ENCODE assay signal across 8 mouse cellular contexts in the genomic region with DNA sequence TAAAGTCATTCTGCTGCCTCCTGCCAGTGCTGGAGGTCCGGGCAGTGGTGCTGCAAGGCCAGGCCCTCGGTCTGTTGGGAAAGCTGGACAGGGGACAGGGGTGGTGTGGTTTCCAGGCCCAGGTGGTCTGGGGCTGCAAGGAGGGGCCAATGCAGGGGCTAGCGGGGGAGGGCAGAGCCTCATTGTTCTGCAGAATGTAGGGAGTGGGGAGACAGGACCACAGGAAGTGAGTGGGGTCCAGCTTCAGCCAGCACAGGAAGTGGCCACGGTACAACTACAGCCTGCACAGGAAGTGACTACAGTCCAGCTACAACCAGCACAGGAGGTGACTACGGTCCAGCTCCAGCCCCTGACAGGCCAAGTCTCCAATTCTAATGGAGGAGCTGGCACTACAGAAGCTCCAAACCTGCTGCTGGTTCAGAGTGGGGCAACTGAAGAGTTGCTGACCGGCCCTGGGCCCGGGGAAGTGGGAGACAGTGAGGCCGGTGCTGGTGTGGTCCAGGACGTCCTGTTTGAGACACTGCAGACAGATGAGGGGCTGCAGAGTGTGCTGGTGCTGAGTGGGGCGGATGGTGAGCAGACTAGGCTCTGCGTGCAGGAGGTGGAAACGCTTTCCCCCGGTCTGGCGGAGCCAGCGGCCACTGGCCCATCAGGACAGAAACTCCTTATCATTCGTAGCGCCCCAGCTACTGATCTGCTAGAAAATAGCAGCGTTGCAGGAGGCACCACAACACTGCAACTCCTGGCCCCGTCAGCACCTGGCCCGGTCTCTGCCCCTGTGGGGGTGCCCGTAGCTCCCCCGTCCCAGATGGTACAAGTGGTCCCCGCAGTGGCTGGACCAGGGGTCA. TPM values are rescaled to one million over a fixed set of nuclear protein-coding genes. Genes with fewer than 3 reads are reported as not detected.
DNase-seq lines count a peak whose midpoint lies in the region; ATAC-seq lines count a peak whose summit lies in the region.
"Had no signal": no experiment of that assay in that cellular context is flagged by ENCODE, and none has a peak within 500 bp of the region (broad histone marks: within the 10 kb centered on the region; RNA-seq: fewer than 3 reads in every experiment).

No protein-coding gene starts in this region.

- peak overlapping the region; percentile 73 for H3K27ac ChIP-seq in heart, embryonic 12.5 days (ENCODE audit: poor library complexity, severe bottlenecking)
- peak overlapping the region; percentile 91 for H3K27ac ChIP-seq in limb, embryonic 15.5 days

- H3K4me3 ChIP-seq in megakaryocyte, embryonic 14.5 days (replicated peaks): peak overlapping the region; percentile 81
- no peak overlapping the region for H3K4me3 ChIP-seq in heart, embryonic 12.5 days
- no peak overlapping the region for H3K4me3 ChIP-seq in limb, embryonic 15.5 days

- H3K4me1 ChIP-seq in megakaryocyte, embryonic 14.5 days: peaks cover 80% of the 10 kb centered on the region
- peaks cover 64% of the 10 kb centered on the region for H3K4me1 ChIP-seq in heart, embryonic 12.5 days (replicated peaks)
- peaks cover 60% of the 10 kb centered on the region for H3K4me1 ChIP-seq in limb, embryonic 15.5 days

- H3K27me3 ChIP-seq in megakaryocyte, embryonic 14.5 days (replicated peaks): peaks cover 37% of the 10 kb centered on the region
- no peaks in the 10 kb centered on the region for H3K27me3 ChIP-seq in heart, embryonic 12.5 days (replicated peaks)
- no peaks in the 10 kb centered on the region for H3K27me3 ChIP-seq in limb, embryonic 15.5 days

- peak; percentile 34 for DNase-seq in yolk sac, embryonic 10.5 days (ENCODE audit: low spot score)
- no peak for DNase-seq in thymus, postnatal 4 days

- no peak; the same call in 1 of the 2 replicates for ATAC-seq in megakaryocyte, adult 5-6 weeks (ENCODE audit: poor library complexity, severe bottlenecking)
- ATAC-seq in heart, embryonic 12.5 days (ENCODE audit: insufficient number of reproducible peaks, low FRiP score): no peak
- ATAC-seq in limb, embryonic 15.5 days (ENCODE audit: insufficient number of reproducible peaks, low FRiP score, low TSS enrichment, low read depth): no peak
- ATAC-seq in monocyte, adult 5-6 weeks (replicated peaks; ENCODE audit: insufficient number of reproducible peaks, low FRiP score, low TSS enrichment, poor library complexity, severe bottlenecking): no peak

- peak overlapping the region; percentile 35 for H3K4me2 ChIP-seq in heart, embryonic 12.5 days
- no peak overlapping the region for H3K4me2 ChIP-seq in limb, embryonic 15.5 days

- WGBS in heart, embryonic 12.5 days: 34% methylated on average over 23 of the region's 23 CpGs
- 61% methylated on average over 23 of the region's 23 CpGs for WGBS in limb, embryonic 15.5 days

- peaks cover 51% of the 10 kb centered on the region for H3K36me3 ChIP-seq in megakaryocyte, embryonic 14.5 days (replicated peaks; ENCODE audit: low read length)
- H3K36me3 ChIP-seq in heart, embryonic 12.5 days: peaks cover 37% of the 10 kb centered on the region
- peaks cover 37% of the 10 kb centered on the region for H3K36me3 ChIP-seq in limb, embryonic 15.5 days

- H3K9me3 ChIP-seq in megakaryocyte, embryonic 14.5 days: peaks cover 5% of the 10 kb centered on the region; the same call in 1 of the 2 replicates
- no peaks in the 10 kb centered on the region for H3K9me3 ChIP-seq in heart, embryonic 12.5 days (replicated peaks)
- H3K9me3 ChIP-seq in limb, embryonic 15.5 days: no peaks in the 10 kb centered on the region

- peak overlapping the region; percentile 51 for H3K9ac ChIP-seq in heart, embryonic 12.5 days
- H3K9ac ChIP-seq in limb, embryonic 15.5 days: no peak overlapping the region

RNA-seq across cellular contexts. Expression of a gene that starts 0.6 kb away (rescaled TPM):
- 0.51 TPM in 1 of 2 replicates, not detected in the other for polyA plus RNA-seq in megakaryocyte, embryonic 14.5 days (2012; ENCODE audit: insufficient read depth, low replicate concordance)
- 0.13 and 0.82 TPM in 2 replicates for total RNA-seq in megakaryocyte, adult 5-6 weeks (2015)
- total RNA-seq in megakaryocyte, adult 5-6 weeks (2017): 0.11 and 1.1 TPM in 2 replicates
- 4.6 and 5.5 TPM in 2 replicates for polyA plus RNA-seq in heart, embryonic 12.5 days (2016; fragmentation: Nextera tagmentation; extraction: Ambion mirVana)
- 2.5 and 3.7 TPM in 2 replicates for polyA plus RNA-seq in limb, embryonic 15.5 days (2015; fragmentation: Nextera tagmentation; extraction: Ambion mirVana)
- total RNA-seq in monocyte, adult 5-6 weeks (2017): 0.49 TPM in 1 of 3 replicates, not detected in the others
- total RNA-seq: hematopoietic stem cell, adult 5-6 weeks had no signal

RNA-seq across cellular contexts. Expression of a gene that starts 4.4 kb away (rescaled TPM):
- polyA plus RNA-seq in megakaryocyte, embryonic 14.5 days (2012; ENCODE audit: insufficient read depth, low replicate concordance): 0.09 and 1.5 TPM in 2 replicates
- not detected in 2 replicates for total RNA-seq in megakaryocyte, adult 5-6 weeks (2015)
- total RNA-seq in megakaryocyte, adult 5-6 weeks (2017): 0.04 TPM in 1 of 2 replicates, not detected in the other
- 1.5 and 1.7 TPM in 2 replicates for polyA plus RNA-seq in heart, embryonic 12.5 days (2016; fragmentation: Nextera tagmentation; extraction: Ambion mirVana)
- 15.6 and 21.9 TPM in 2 replicates for polyA plus RNA-seq in limb, embryonic 15.5 days (2015; fragmentation: Nextera tagmentation; extraction: Ambion mirVana)
- not detected in 3 replicates for total RNA-seq in monocyte, adult 5-6 weeks (2017)
- total RNA-seq: hematopoietic stem cell, adult 5-6 weeks had no signal

RNA-seq across cellular contexts. Expression of a gene that starts 6.2 kb away (rescaled TPM):
- 33.6 and 53.4 TPM in 2 replicates for polyA plus RNA-seq in megakaryocyte, embryonic 14.5 days (2012; ENCODE audit: insufficient read depth, low replicate concordance)
- 6.7 and 7.3 TPM in 2 replicates for total RNA-seq in megakaryocyte, adult 5-6 weeks (2015)
- total RNA-seq in megakaryocyte, adult 5-6 weeks (2017): 1.9 and 3.0 TPM in 2 replicates
- 2.6 and 2.9 TPM in 2 replicates for polyA plus RNA-seq in heart, embryonic 12.5 days (2016; fragmentation: Nextera tagmentation; extraction: Ambion mirVana)
- polyA plus RNA-seq in limb, embryonic 15.5 days (2015; fragmentation: Nextera tagmentation; extraction: Ambion mirVana): 3.4 TPM in 2 replicates
- 2.6 to 6.0 TPM (median 5.9 TPM) in 3 replicates for total RNA-seq in monocyte, adult 5-6 weeks (2017)

RNA-seq across cellular contexts. Expression of a gene that starts 14.9 kb away (rescaled TPM):
- not detected in 2 replicates for polyA plus RNA-seq in megakaryocyte, embryonic 14.5 days (2012; ENCODE audit: insufficient read depth, low replicate concordance)
- total RNA-seq in megakaryocyte, adult 5-6 weeks (2015): not detected in 2 replicates
- not detected in 2 replicates for total RNA-seq in megakaryocyte, adult 5-6 weeks (2017)
- 0.27 and 0.30 TPM in 2 replicates for polyA plus RNA-seq in heart, embryonic 12.5 days (2016; fragmentation: Nextera tagmentation; extraction: Ambion mirVana)
- polyA plus RNA-seq in limb, embryonic 15.5 days (2015; fragmentation: Nextera tagmentation; extraction: Ambion mirVana): 0.17 TPM in 1 of 2 replicates, not detected in the other
- not detected in 3 replicates for total RNA-seq in monocyte, adult 5-6 weeks (2017)
- total RNA-seq: hematopoietic stem cell, adult 5-6 weeks had no signal

RNA-seq across cellular contexts. Expression of a gene that starts 43.0 kb away (rescaled TPM):
- polyA plus RNA-seq in megakaryocyte, embryonic 14.5 days (2012; ENCODE audit: insufficient read depth, low replicate concordance): 1.3 TPM in 1 of 2 replicates, not detected in the other
- not detected in 2 replicates for total RNA-seq in megakaryocyte, adult 5-6 weeks (2015)
- total RNA-seq in megakaryocyte, adult 5-6 weeks (2017): not detected in 2 replicates
- 2.1 and 2.6 TPM in 2 replicates for polyA plus RNA-seq in heart, embryonic 12.5 days (2016; fragmentation: Nextera tagmentation; extraction: Ambion mirVana)
- polyA plus RNA-seq in limb, embryonic 15.5 days (2015; fragmentation: Nextera tagmentation; extraction: Ambion mirVana): 0.73 and 0.74 TPM in 2 replicates
- not detected in 3 replicates for total RNA-seq in monocyte, adult 5-6 weeks (2017)
- total RNA-seq: hematopoietic stem cell, adult 5-6 weeks had no signal
